Mouse (Mus musculus) G1E (cell line): Measurements from ENCODE around the gene Prpf3. TPM values are rescaled to one million over a fixed set of nuclear protein-coding genes. Genes with fewer than 3 reads are reported as not detected.

ENCODE experiments used
- ATAC-seq: 2 replicates; pipeline ENCODE4 v1.8.0; 2016; ENCODE audit warnings: mild to moderate bottlenecking; ENCODE audit not compliant: insufficient number of reproducible peaks, poor library complexity, low FRiP score, severe bottlenecking; ENCODE audit errors: extremely low read depth
- DNase-seq: peaks from one replicate; pipeline ENCODE4 v3.0.0; 2012; ENCODE audit warnings: low spot score
- H3K27me3 ChIP-seq: 2 replicates; pipeline ENCODE4 v1.6.1; 2012; ENCODE audit warnings: mild to moderate bottlenecking, low read length, inconsistent platforms; ENCODE audit not compliant: insufficient read depth
- H3K36me3 ChIP-seq: replicated peaks from 2 replicates; pipeline ENCODE3; 2012; ENCODE audit warnings: mild to moderate bottlenecking, inconsistent platforms
- H3K4me1 ChIP-seq: 2 replicates; pipeline ENCODE4 v1.6.1; 2012; ENCODE audit warnings: low read depth, low read length, inconsistent platforms, mixed read lengths; ENCODE audit not compliant: insufficient read depth
- H3K4me3 ChIP-seq: 2 replicates; pipeline ENCODE4 v1.5.1; 2012; ENCODE audit warnings: low read depth, mild to moderate bottlenecking, inconsistent platforms, low read length, moderate library complexity, mixed read lengths
- H3K9me3 ChIP-seq: replicated peaks from 2 replicates; pipeline ENCODE4 v1.6.1; 2012; ENCODE audit warnings: inconsistent platforms
- CTCF ChIP-seq: IDR thresholded peaks from 2 replicates; pipeline ENCODE4 v1.5.1; 2012; ENCODE audit warnings: low read depth, low read length, inconsistent platforms, mixed read lengths
- GATA1 ChIP-seq: IDR thresholded peaks from 2 replicates; pipeline ENCODE4 v1.6.1; 2012; ENCODE audit warnings: borderline replicate concordance, low read length, inconsistent platforms, mixed read lengths
- GATA2 ChIP-seq: IDR thresholded peaks from 2 replicates; pipeline ENCODE4 v1.6.1; 2012; ENCODE audit warnings: low read depth, low read length, inconsistent platforms, borderline replicate concordance
- POLR2AphosphoS5 ChIP-seq: IDR thresholded peaks from 2 replicates; pipeline ENCODE4 v1.6.1; 2012; ENCODE audit warnings: low read depth, low read length, inconsistent platforms; ENCODE audit not compliant: insufficient replicate concordance
- TAL1 ChIP-seq: conservative IDR thresholded peaks from 2 replicates; pipeline ENCODE4 v1.6.1; 2012; ENCODE audit warnings: low read depth, low read length, inconsistent platforms, mixed read lengths
- polyA plus RNA-seq: library from polyadenylated mRNA; stranded (reverse); fragments of >175 nt; gene quantifications from 2 replicates; pipeline ENCODE4 v1.2.3, GENCODE M21; 2012
- total RNA-seq, 2 experiments: library from RNA; stranded (forward) in 1 of 2; stranded (reverse) in 1 of 2; fragments of 200-1000 nt in 1 of 2; fragments of >200 nt in 1 of 2; fragmentation: Nextera tagmentation in 1 of 2; gene quantifications; 2 replicates each; pipeline ENCODE4 v1.2.3; 2014 to 2017

The Prpf3 gene
- total and polyA plus RNA-seq, 3 experiments: 17.5 to 77.2 (median 68.3) TPM

DNA sequence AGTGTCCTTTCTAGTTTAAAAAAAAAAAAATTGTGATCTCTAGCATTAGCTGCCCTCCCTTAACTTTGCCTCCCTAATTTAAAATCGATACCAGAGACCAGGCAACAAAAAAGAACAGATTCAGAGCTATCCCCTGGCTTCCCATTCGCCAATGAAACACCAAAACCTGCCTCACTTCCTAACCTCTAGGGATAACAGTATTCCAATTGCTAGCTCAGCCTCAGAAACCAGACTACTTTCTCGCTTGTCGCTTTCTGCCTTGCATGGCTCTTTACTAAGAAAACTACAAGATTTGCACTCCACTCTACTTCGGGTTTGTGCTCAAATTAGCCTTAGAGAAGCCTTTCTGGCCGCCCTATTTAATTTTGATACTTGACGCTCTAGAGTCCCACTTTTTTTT, 430 bp upstream of the Prpf3 start:
- DNase-seq (no peak), ATAC-seq (no peak)
- H3K4me3 ChIP-seq: peak overlapping the region; percentile 91
- H3K36me3 ChIP-seq: peaks cover 32% of the 10 kb centered on the region
- TF ChIP-seq TAL1: no peak
- no peak for TF ChIP-seq GATA2
- TF ChIP-seq POLR2AphosphoS5: no peak; the same call in 1 of the 2 replicates
- no peak for TF ChIP-seq CTCF
- TF ChIP-seq GATA1: no peak
- H3K4me1 ChIP-seq: peaks cover 35% of the 10 kb centered on the region
- H3K27me3 ChIP-seq: no peaks in the 10 kb centered on the region
- no peaks in the 10 kb centered on the region for H3K9me3 ChIP-seq

DNA sequence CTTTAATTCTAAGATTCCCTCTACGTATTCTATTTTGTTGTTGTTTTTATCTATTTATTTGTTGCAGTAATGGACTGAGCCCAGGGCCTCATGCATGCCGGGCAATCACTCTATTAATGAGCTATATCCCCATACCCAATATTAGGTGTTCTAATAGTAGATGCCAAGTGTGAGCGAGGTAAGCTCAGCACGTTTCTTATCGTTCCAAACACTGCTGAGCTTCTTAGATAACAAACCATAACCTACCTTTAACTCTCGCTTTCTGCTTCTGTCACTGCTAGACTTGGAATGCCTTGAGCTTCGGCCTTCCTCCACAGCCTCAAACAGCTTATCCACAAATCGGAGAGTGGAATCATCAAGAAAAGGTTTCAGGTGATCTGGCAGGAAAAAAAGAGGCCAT, 4.4 kb downstream of the Prpf3 start:
- peak; percentile 36; the same call in 1 of the 2 replicates for TF ChIP-seq TAL1
- TF ChIP-seq CTCF: no peak
- no peak for TF ChIP-seq POLR2AphosphoS5
- TF ChIP-seq GATA1: no peak
- TF ChIP-seq GATA2: no peak
- ATAC-seq (no peak), DNase-seq (no peak)
- no peak overlapping the region; the same call in 1 of the 2 replicates for H3K4me3 ChIP-seq
- no peaks in the 10 kb centered on the region for H3K27me3 ChIP-seq
- H3K9me3 ChIP-seq: no peaks in the 10 kb centered on the region
- peaks cover 39% of the 10 kb centered on the region for H3K4me1 ChIP-seq
- H3K36me3 ChIP-seq: peaks cover 72% of the 10 kb centered on the region

DNA sequence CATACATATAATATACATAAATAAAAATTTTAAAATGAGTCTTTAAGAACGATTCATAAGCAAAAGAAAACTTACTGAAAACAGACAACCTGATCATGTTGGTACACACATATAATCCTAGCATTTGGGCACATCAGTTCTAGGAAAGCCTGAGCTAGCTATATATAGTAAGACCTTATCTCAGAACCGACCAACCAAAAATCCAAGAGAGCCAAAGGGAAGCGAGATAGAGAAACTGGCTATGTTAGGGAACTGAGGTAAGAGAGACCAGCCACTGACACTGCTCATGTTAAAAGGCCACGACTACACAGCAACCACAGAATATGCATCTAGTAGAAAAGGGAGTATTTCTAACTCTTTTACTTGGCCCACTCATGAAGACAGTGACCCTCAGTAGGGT, 5.1 kb downstream of the Prpf3 start:
- Histone ChIP-seq H3K27me3 (no peaks in the 10 kb centered on the region), H3K4me3 (no peak overlapping the region), H3K4me1 (peaks cover 36% of the 10 kb centered on the region), H3K36me3 (peaks cover 79% of the 10 kb centered on the region), H3K9me3 (no peaks in the 10 kb centered on the region)
- DNase-seq (no peak), ATAC-seq (no peak)
- TF ChIP-seq POLR2AphosphoS5 (no peak), GATA1 (no peak), TAL1 (no peak), CTCF (no peak), GATA2 (no peak)

DNA sequence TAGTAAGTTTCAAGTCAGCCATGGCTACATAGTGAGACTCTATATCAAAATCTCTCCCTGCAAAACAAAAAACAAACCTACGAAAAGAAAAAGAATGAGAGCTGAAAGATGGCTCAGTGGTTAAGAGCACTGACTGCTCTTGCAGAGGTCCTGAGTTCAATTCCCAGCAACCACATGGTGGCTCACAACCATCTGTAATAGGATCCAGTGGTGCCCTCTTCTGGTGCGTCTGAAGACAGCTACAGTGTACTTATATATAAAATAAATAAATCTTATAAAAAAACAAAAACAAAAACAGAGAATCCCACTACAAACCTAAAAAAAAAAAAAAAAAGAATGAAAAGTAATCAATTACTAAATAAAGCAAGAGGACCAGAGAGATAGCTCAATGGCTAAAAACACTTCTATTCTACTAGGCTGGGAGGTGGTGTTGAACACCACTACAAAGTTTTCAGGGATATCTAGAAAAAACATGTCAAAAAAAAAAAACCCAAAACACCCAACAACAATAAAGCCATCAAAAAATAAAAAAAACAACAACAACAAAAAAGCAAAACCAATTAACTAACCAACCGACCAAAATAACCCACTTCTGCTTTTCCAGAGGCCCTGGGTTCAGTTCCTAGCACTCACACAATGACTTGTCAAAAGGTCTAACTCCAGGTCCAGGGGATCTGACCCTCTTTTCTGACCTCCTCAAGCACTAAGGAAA, 13.0 kb downstream of the Prpf3 start:
- Histone ChIP-seq H3K36me3 (peaks cover 89% of the 10 kb centered on the region), H3K4me3 (no peak overlapping the region), H3K9me3 (no peaks in the 10 kb centered on the region), H3K4me1 (peaks cover 34% of the 10 kb centered on the region), H3K27me3 (no peaks in the 10 kb centered on the region)
- ATAC-seq: no peak
- TF ChIP-seq POLR2AphosphoS5 (no peak), CTCF (no peak), GATA2 (no peak), TAL1 (no peak), GATA1 (no peak)
- no peak for DNase-seq

DNA sequence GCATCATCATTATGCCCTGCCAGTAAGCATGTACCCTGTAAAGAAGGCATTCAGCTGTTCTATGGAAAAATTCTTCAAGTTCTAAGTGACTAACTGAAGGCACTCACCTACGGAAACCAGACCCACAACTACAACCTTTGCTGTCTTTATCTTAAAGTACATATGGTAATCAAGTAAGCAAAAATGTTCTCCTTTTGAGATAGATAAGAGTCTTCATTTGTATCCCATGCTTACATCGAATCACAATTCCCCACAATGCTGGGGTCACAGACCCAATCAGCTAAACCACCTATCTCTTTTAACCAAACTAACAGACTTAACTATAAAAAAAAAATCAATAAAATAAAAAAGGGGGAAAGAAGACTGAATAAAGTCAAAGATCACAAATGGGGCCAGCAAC, 16.4 kb downstream of the Prpf3 start:
- Histone ChIP-seq H3K36me3 (peaks cover 85% of the 10 kb centered on the region), H3K4me1 (peaks cover 36% of the 10 kb centered on the region), H3K4me3 (no peak overlapping the region), H3K27me3 (no peaks in the 10 kb centered on the region), H3K9me3 (no peaks in the 10 kb centered on the region)
- peak; percentile 81 for ATAC-seq
- TF ChIP-seq TAL1 (peak; percentile 67), POLR2AphosphoS5 (no peak)
- DNase-seq: peak; percentile 40

DNA sequence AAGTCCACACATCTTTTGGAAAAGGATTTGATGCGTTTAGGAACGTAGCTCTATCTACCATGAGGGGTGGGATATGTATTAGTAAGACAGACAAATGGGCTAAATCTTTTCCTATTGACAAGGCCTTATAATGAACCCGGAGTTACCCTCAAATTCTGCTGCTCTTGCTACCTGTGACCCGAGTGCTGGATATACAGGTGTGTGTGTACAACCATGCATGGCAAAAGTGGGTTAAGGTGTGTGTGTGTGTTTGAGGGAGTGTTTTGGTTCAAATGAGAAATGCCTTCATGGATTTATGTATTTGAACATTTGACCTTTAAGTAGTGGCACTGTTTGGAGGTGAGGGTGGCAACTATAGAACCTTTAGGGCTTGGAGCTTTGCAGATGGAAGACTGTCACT, 26.6 kb downstream of the Prpf3 start:
- no peak for DNase-seq
- TF ChIP-seq GATA1 (no peak), GATA2 (no peak), CTCF (no peak), TAL1 (no peak), POLR2AphosphoS5 (no peak)
- peaks cover 5% of the 10 kb centered on the region; the same call in 1 of the 2 replicates for H3K4me1 ChIP-seq
- no peaks in the 10 kb centered on the region for H3K9me3 ChIP-seq
- no peak for ATAC-seq
- peaks cover 71% of the 10 kb centered on the region for H3K36me3 ChIP-seq
- no peaks in the 10 kb centered on the region for H3K27me3 ChIP-seq
- no peak overlapping the region for H3K4me3 ChIP-seq
